Mouse (Mus musculus): ENCODE measurements around the gene Zfp26. TPM values are rescaled to one million over a fixed set of nuclear protein-coding genes. Genes with fewer than 3 reads are reported as not detected.

Zfp26 gene
- polyA plus RNA-seq (2012; rRNA removed) = 0.64 and 0.83 TPM in 2 replicates

GRCm38 (mm10) chr9:20459377-20460317 is at the start of gene Zfp26:
Gene Zfp26 (minus strand): TSS chr9:20460162.

GRCm38 (mm10) chr9:20492527-20493233 is 32.7 kb upstream of the Zfp26 start, which contains the start of gene Zfp426:
Gene Zfp426 (minus strand): TSS chr9:20492746.

GRCm38 (mm10) chr9:20384532-20385342 is 75.2 kb downstream of the Zfp26 start, which contains the start of gene Zfp560:
Gene Zfp560 (minus strand): TSS chr9:20385177.

Other genes starting within 250 kb of the Zfp26 start
- not detected in 2 replicates for gene Olfr871, start 248.0 kb downstream of the Zfp26 start, polyA plus RNA-seq (2012; rRNA removed)
- gene Olfr872, start 223.0 kb downstream of the Zfp26 start, polyA plus RNA-seq (2012; rRNA removed) = not detected in 2 replicates
- not detected in 2 replicates for gene Olfr39, start 177.8 kb downstream of the Zfp26 start, polyA plus RNA-seq (2012; rRNA removed)
- not detected in 2 replicates for gene Olfr873, start 161.6 kb downstream of the Zfp26 start, polyA plus RNA-seq (2012; rRNA removed)
- gene Olfr18, start 124.1 kb downstream of the Zfp26 start, polyA plus RNA-seq (2012; rRNA removed) = not detected in 2 replicates
- gene Zfp560, start 75.0 kb downstream of the Zfp26 start, polyA plus RNA-seq (2012; rRNA removed) = 0.81 and 2.3 TPM in 2 replicates
- gene Zfp426, start 32.6 kb upstream of the Zfp26 start, polyA plus RNA-seq (2012; rRNA removed) = 2.7 and 2.9 TPM in 2 replicates
- gene Zfp266, start 61.3 kb upstream of the Zfp26 start, polyA plus RNA-seq (2012; rRNA removed) = 2.0 and 2.1 TPM in 2 replicates
- gene Zfp846, start 121.1 kb upstream of the Zfp26 start, polyA plus RNA-seq (2012; rRNA removed) = 1.2 and 1.4 TPM in 2 replicates
- gene Ubl5, start 182.7 kb upstream of the Zfp26 start, polyA plus RNA-seq (2012; rRNA removed) = 178 and 362 TPM in 2 replicates
- gene Fbxl12, start 184.6 kb upstream of the Zfp26 start, polyA plus RNA-seq (2012; rRNA removed) = 43.6 and 44.4 TPM in 2 replicates
- 15.3 and 18.4 TPM in 2 replicates for gene Pin1, start 191.9 kb upstream of the Zfp26 start, polyA plus RNA-seq (2012; rRNA removed)

Data from colon, adult 2 months (tissue).